Mouse (Mus musculus) ovary, adult 2 months (tissue): ENCODE measurements around the gene 1700017B05Rik. TPM values are rescaled to one million over a fixed set of nuclear protein-coding genes. Genes with fewer than 3 reads are reported as not detected.

Experiments used
- polyA plus RNA-seq: library from polyadenylated mRNA; depleted of rRNA; stranded (reverse); fragments of >200 nt; gene quantifications from 2 replicates; pipeline ENCODE4 v1.2.3, GENCODE M21; 2012; rRNA removed

The 1700017B05Rik gene
- 41.4 and 43.9 TPM in 2 replicates for polyA plus RNA-seq

DNA sequence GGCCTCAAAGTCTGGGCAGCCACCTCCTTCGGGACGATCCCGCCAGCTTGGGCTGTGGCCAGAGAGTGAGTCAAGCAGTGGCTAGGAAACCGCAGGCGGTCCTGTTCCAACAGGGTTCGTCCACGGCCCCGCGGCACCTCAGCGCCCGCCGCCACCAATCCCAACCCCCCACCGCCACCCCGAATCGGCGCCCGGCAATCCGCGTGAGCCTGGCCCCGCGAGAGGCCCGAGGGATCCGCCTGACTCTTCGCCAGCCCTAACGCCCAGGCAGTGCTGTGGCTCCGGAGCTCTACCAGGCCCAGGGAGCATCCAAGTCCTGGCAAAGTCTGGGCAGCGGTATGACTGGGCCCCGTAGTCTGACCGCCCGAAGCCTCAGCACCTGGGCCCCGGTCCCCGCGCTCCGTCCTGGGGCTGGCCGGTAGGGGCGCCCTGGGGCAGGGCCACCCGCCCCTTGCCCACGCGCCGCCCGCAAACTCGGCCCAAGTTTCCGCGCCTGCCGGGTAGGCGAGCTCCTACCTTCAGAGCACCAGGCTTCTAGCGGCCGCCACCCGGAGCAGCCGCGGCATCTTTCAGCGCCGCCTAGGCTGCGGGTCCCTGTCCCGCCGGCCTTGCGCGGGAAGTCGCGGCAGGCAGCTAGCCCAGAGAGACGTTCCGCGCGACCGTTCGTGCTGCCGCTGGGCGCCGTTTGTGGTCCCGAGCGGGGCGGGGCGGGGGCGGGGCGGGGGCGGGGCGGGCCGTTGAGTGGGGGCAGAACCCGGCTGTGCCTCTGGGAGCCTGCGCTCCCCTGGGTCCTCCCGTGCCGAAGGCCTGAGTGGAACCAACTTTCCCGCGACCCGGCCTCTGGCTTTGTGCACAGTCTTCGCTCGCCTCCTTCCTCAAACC is at the start of gene 1700017B05Rik:
1700017B05Rik (minus strand) TSS at position 700 of the 882 bp plus-strand sequence.

DNA sequence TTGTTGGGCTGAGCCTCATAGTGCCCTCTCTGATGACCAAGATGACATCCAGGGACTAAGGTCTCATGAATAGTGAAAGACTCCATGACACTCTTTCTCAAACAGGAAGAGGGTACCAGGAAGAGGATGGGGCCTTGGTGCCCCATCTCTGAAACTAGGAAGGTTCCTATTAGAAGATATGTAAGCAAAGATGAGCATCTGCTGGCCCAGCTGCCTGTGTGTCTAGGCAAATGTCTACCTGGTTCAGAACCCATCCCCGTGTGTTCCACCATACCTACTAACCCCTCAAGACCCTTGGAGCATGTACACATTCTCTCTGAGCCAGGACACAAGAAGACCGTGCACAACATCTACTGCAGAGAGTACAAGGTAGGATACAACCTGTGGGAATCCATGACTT is 26.2 kb downstream of the 1700017B05Rik start, which contains the start of gene Trcg1:
Trcg1 (plus strand) TSS at position 301 of the 400 bp plus-strand sequence.

Other genes starting within 250 kb of the 1700017B05Rik start
- gene Sin3a, start 190.6 kb downstream of the 1700017B05Rik start, polyA plus RNA-seq, result 65.5 and 198 TPM in 2 replicates
- gene Man2c1, start 131.9 kb downstream of the 1700017B05Rik start, polyA plus RNA-seq, result 386 and 391 TPM in 2 replicates
- 10.7 and 13.0 TPM in 2 replicates for gene Neil1, start 114.3 kb downstream of the 1700017B05Rik start, polyA plus RNA-seq
- gene Commd4, start 104.3 kb downstream of the 1700017B05Rik start, polyA plus RNA-seq, result 211 and 215 TPM in 2 replicates
- not detected in 2 replicates for gene Trcg1, start 26.1 kb downstream of the 1700017B05Rik start, polyA plus RNA-seq
- 31.3 and 33.2 TPM in 2 replicates for gene Ppcdc, start 177.5 kb upstream of the 1700017B05Rik start, polyA plus RNA-seq
- 36.6 and 41.6 TPM in 2 replicates for gene Scamp5, start 205.4 kb upstream of the 1700017B05Rik start, polyA plus RNA-seq
- 32.4 and 52.8 TPM in 2 replicates for gene Rpp25, start 241.4 kb upstream of the 1700017B05Rik start, polyA plus RNA-seq